Mouse (Mus musculus) sigmoid colon, adult 10 weeks (tissue): Measurements from ENCODE around the gene Olfr167. TPM values are rescaled to one million over a fixed set of nuclear protein-coding genes. Genes with fewer than 3 reads are reported as not detected.

Experiments used
- polyA plus RNA-seq: library from polyadenylated mRNA; stranded (reverse); fragments of 350-450 nt; fragmentation: Illumina TruSeq; extraction: RNeasy Lipid Tissue Mini Kit (QIAGEN cat#74804); gene quantifications from one replicate; pipeline ENCODE4 v1.2.3, GENCODE M21; 2014; ENCODE audit warnings: low read depth, low replicate concordance

Olfr167 gene
- not detected for polyA plus RNA-seq

DNA sequence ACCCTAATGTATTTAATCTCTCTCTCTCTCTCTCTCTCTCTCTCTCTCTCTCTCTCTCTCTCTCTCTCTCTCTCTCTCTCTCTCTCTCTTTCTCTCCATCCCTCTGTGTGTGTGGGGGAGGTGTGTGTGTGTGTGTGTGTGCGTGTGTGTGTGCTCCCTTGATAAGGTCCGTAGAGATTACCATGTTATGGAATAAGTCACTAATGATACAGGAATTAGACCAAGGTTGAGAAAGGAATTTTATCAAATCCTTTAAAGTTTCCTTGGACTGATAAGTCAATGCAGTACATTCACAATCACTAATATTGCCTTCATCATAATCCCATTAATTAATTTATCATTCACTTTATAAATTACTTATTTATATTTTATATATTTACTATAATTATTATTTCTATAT, at the start of gene Olfr167:
Olfr167 (minus strand) TSS at position 101 of the 400 bp plus-strand sequence.

DNA sequence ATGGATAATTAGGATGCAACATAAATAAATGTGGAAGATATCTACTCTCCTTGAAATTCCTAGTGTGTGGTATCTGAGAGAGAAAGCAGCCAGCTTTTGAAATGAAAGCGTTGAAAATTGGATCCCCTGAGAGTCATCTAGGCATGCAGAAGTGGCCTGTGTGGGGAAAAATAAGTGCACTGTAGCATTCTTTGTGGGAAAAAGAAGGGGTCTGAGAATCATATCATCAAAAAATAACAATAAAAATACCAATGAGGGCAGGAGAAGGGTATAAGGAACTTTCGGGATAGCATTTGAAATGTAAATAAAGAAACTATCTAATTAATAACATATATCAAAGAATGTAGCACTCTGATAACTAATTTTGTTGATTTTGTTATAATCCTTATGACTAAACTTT, 49.6 kb upstream of the Olfr167 start, which contains the start of gene Olfr169:
Olfr169 (minus strand) TSS at position 101 of the 400 bp plus-strand sequence.

DNA sequence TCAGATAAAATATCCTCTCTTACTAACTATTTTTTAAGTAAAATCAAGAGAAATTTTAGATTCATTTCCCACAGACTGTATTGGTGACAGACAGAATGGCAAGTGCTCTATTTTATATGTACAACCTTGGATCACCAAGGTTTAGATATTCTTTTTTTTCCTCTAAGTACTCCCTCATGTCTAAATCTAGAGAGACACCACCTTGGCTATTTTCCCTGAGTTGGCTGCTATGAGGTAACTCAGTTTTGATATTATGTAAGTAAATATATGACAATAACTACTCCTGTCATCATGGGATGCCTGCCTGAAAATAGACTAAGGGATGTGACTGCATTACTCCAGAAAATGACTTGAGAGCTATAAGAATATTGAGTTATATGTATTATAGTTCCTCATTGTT, 13.4 kb upstream of the Olfr167 start, which contains the start of gene Olfr168:
Olfr168 (minus strand) TSS at position 101 of the 400 bp plus-strand sequence.

DNA sequence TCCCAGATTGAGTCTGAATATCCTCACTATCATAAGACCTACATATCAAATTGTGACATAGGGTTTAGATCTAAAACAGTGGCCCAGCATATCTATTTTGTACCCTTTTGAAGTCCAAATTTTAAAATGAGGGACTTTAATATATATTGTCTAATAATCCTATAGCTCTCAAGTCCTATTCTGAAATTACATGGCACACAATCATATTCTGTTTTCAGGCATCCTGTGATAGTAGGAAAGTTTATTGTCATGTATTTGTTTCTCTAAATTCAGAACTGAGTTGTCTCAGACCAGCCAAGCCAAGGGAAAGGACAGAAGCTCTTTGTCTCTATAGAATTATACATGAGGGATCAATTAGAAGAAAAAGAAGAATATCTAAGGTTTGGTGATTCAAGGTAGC, 38.7 kb downstream of the Olfr167 start, which contains the start of gene Olfr166:
Olfr166 (plus strand) TSS at position 301 of the 400 bp plus-strand sequence.

Other genes with a start within 250 kb of the Olfr167 start
- gene Olfr164, start 208.2 kb downstream of the Olfr167 start, polyA plus RNA-seq, result 0.25 TPM
- 46.3 TPM for gene Olfr165, start 99.1 kb downstream of the Olfr167 start, polyA plus RNA-seq
- 0.54 TPM for gene Olfr166, start 38.6 kb downstream of the Olfr167 start, polyA plus RNA-seq
- not detected for gene Olfr168, start 13.3 kb upstream of the Olfr167 start, polyA plus RNA-seq
- not detected for gene Olfr169, start 49.5 kb upstream of the Olfr167 start, polyA plus RNA-seq
- gene Olfr170, start 89.6 kb upstream of the Olfr167 start, polyA plus RNA-seq, result not detected
- gene Olfr171, start 107.7 kb upstream of the Olfr167 start, polyA plus RNA-seq, result not detected
- 0.16 TPM for gene Lamp3, start 184.1 kb upstream of the Olfr167 start, polyA plus RNA-seq
- 227 TPM for gene B3gnt5, start 237.9 kb upstream of the Olfr167 start, polyA plus RNA-seq